9 mouse cellular contexts compared by ENCODE assay signal in genomic region chr3:27193844-27194317, GRCm38 (mm10). TPM values are rescaled to one million over a fixed set of nuclear protein-coding genes. Genes with fewer than 3 reads are reported as not detected.
DNase-seq lines count a peak whose midpoint lies in the region; ATAC-seq and TF ChIP-seq lines count a peak whose summit lies in the region.
"Had no signal": no experiment of that assay in that cellular context is flagged by ENCODE, and none has a peak within 500 bp of the region (broad histone marks: within the 10 kb centered on the region; RNA-seq: fewer than 3 reads in every experiment).

No protein-coding gene starts in this region.

- H3K27ac ChIP-seq in heart, embryonic 13.5 days (replicated peaks) = peak overlapping the region; percentile 83
- peak overlapping the region; percentile 44 for H3K27ac ChIP-seq in small intestine, adult 2 months (ENCODE audit: insufficient read depth, low read depth, low read length)
- no peak overlapping the region for H3K27ac ChIP-seq in hindbrain, embryonic 11.5 days (ENCODE audit: low read depth, low read length)
- H3K27ac ChIP-seq: neural tube, embryonic 12.5 days had no signal

- 5% methylated on average over 6 of the region's 6 CpGs for WGBS in heart, embryonic 13.5 days
- WGBS in small intestine, adult 2 months = 41% methylated on average over 6 of the region's 6 CpGs
- 60% methylated on average over 6 of the region's 6 CpGs for WGBS in hindbrain, embryonic 11.5 days

- no peak for TF ChIP-seq CTCF in small intestine, adult 2 months (IDR thresholded peaks at IDR 0.05; ENCODE audit: extremely low read depth, insufficient read length, insufficient replicate concordance, low read depth, low read length)

- peaks cover 57% of the 10 kb centered on the region for H3K4me1 ChIP-seq in heart, embryonic 13.5 days
- H3K4me1 ChIP-seq in small intestine, adult 2 months (ENCODE audit: control insufficient read depth, insufficient read depth, insufficient read length, low read length) = peaks cover 30% of the 10 kb centered on the region
- no peaks in the 10 kb centered on the region for H3K4me1 ChIP-seq in hindbrain, embryonic 11.5 days (replicated peaks; ENCODE audit: control insufficient read depth, insufficient read depth, low read length)
- H3K4me1 ChIP-seq: neural tube, embryonic 12.5 days had no signal

- H3K4me3 ChIP-seq in heart, embryonic 13.5 days = no peak overlapping the region
- H3K4me3 ChIP-seq in small intestine, adult 2 months (ENCODE audit: low read depth, low read length) = no peak overlapping the region
- H3K4me3 ChIP-seq in hindbrain, embryonic 11.5 days (ENCODE audit: low read depth, low read length) = no peak overlapping the region
- H3K4me3 ChIP-seq: neural tube, embryonic 12.5 days had no signal

- H3K9ac ChIP-seq in heart, embryonic 13.5 days = no peak overlapping the region
- no peak overlapping the region for H3K9ac ChIP-seq in hindbrain, embryonic 11.5 days (ENCODE audit: low read depth, low read length)
- H3K9ac ChIP-seq: neural tube, embryonic 12.5 days had no signal

- no peak for TF ChIP-seq POLR2A in small intestine, adult 2 months (IDR thresholded peaks at IDR 0.05; ENCODE audit: low read depth, low read length)

- ATAC-seq in activated CD4-positive, CD25-positive, alpha-beta regulatory T cell, adult 4 months = peak; percentile 32
- ATAC-seq in heart, embryonic 13.5 days (ENCODE audit: extremely low read depth, insufficient number of reproducible peaks, low FRiP score, low TSS enrichment) = no peak
- ATAC-seq in hindbrain, embryonic 11.5 days (ENCODE audit: low FRiP score) = no peak

- H3K27me3 ChIP-seq in heart, embryonic 13.5 days (replicated peaks) = no peaks in the 10 kb centered on the region
- H3K27me3 ChIP-seq in small intestine, adult 2 months (ENCODE audit: control insufficient read depth, insufficient read depth, low read length) = no peaks in the 10 kb centered on the region
- no peaks in the 10 kb centered on the region for H3K27me3 ChIP-seq in hindbrain, embryonic 11.5 days (ENCODE audit: control insufficient read depth, insufficient read depth, low read length)
- H3K27me3 ChIP-seq: neural tube, embryonic 12.5 days had no signal

- H3K9me3 ChIP-seq in heart, embryonic 13.5 days = no peaks in the 10 kb centered on the region
- H3K9me3 ChIP-seq in hindbrain, embryonic 11.5 days (ENCODE audit: control insufficient read depth, low read length) = no peaks in the 10 kb centered on the region
- H3K9me3 ChIP-seq: neural tube, embryonic 12.5 days had no signal

- peak; percentile 33 for DNase-seq in CD4-positive helper T cell, adult 2 months (ENCODE audit: low read depth, low spot score)
- peak; percentile 38 for DNase-seq in liver
- no peak for DNase-seq in ovary, postnatal 36 days (ENCODE audit: low spot score)
- no peak for DNase-seq in frontal cortex, postnatal 10 days (ENCODE audit: low spot score in 2 of 2)
- DNase-seq in hindbrain, embryonic 11.5 days (ENCODE audit: low spot score) = no peak

- peak overlapping the region; percentile 36 for H3K4me2 ChIP-seq in heart, embryonic 13.5 days
- no peak overlapping the region for H3K4me2 ChIP-seq in hindbrain, embryonic 11.5 days (replicated peaks; ENCODE audit: low read depth, low read length)
- H3K4me2 ChIP-seq: neural tube, embryonic 12.5 days had no signal

- no peaks in the 10 kb centered on the region for H3K36me3 ChIP-seq in heart, embryonic 13.5 days
- H3K36me3 ChIP-seq in small intestine, adult 2 months (ENCODE audit: control insufficient read depth, insufficient read depth, low read length) = no peaks in the 10 kb centered on the region; the same call in 1 of the 2 replicates
- H3K36me3 ChIP-seq in hindbrain, embryonic 11.5 days (ENCODE audit: control insufficient read depth, insufficient read depth, low read length) = no peaks in the 10 kb centered on the region
- H3K36me3 ChIP-seq: neural tube, embryonic 12.5 days had no signal

RNA-seq across cellular contexts. Expression of gene Nceh1, which starts 11.1 kb away (rescaled TPM):
- polyA plus RNA-seq in activated CD4-positive, CD25-positive, alpha-beta regulatory T cell, adult 4 months (2017; shearing (Covaris generic)) = 10 to 100 TPM; 21.1 to 21.5 TPM
- 14.0 and 16.5 TPM in 2 replicates for polyA plus RNA-seq in heart, embryonic 13.5 days (2015; fragmentation: Nextera tagmentation; extraction: Ambion mirVana)
- polyA plus RNA-seq in small intestine, adult 2 months (2012; rRNA removed) = 15.5 and 20.0 TPM in 2 replicates
- 3.0 and 4.6 TPM in 2 replicates for polyA plus RNA-seq in hindbrain, embryonic 11.5 days (2014; fragmentation: Nextera tagmentation; extraction: Ambion mirVana)

RNA-seq across cellular contexts. Expression of gene Ect2, which starts 40.2 kb away (rescaled TPM):
- polyA plus RNA-seq in activated CD4-positive, CD25-positive, alpha-beta regulatory T cell, adult 4 months (2017; shearing (Covaris generic)) = 10 to 100 TPM; 14.8 to 15.7 TPM
- 39.2 and 43.9 TPM in 2 replicates for polyA plus RNA-seq in heart, embryonic 13.5 days (2015; fragmentation: Nextera tagmentation; extraction: Ambion mirVana)
- 0.60 and 1.4 TPM in 2 replicates for polyA plus RNA-seq in small intestine, adult 2 months (2012; rRNA removed)
- 76.7 and 90.3 TPM in 2 replicates for polyA plus RNA-seq in hindbrain, embryonic 11.5 days (2014; fragmentation: Nextera tagmentation; extraction: Ambion mirVana)

Comparison
In these comparisons a context has a peak if more than half of its experiments do, and no peak if none do; other contexts are left out.
1. DNase-seq: peak in CD4-positive helper T cell, adult 2 months (single experiment) and liver (single experiment); none in ovary, postnatal 36 days (single experiment), frontal cortex, postnatal 10 days (0 of 2) and hindbrain, embryonic 11.5 days (single experiment).